Mouse (Mus musculus) cerebellum, adult 11 months (tissue): Measurements from ENCODE around the gene Gnao1.

Source experiments
- DNase-seq: peaks from one replicate; pipeline ENCODE4 v3.0.0; 2022

The Gnao1 gene

GRCm38 (mm10) chr8:93852087-93852645, 42.4 kb downstream of the Gnao1 start:
- DNase-seq = no peak

- DNase-seq = no peak
These were observed 43.2 kb downstream of the Gnao1 start for GRCm38 (mm10) chr8:93852851-93853461.

- no peak for DNase-seq
These were observed 44.9 kb downstream of the Gnao1 start for GRCm38 (mm10) chr8:93854676-93855075.

- DNase-seq = no peak
These were observed 45.5 kb downstream of the Gnao1 start for GRCm38 (mm10) chr8:93855272-93855671.

- DNase-seq = no peak
These were observed 47.4 kb downstream of the Gnao1 start for GRCm38 (mm10) chr8:93857144-93857543.

- no peak for DNase-seq
These were observed 48.5 kb downstream of the Gnao1 start for GRCm38 (mm10) chr8:93858286-93858685.

GRCm38 (mm10) chr8:93860020-93860419, 50.3 kb downstream of the Gnao1 start:
- no peak for DNase-seq

- DNase-seq = no peak
These were observed 54.3 kb downstream of the Gnao1 start for GRCm38 (mm10) chr8:93864064-93864463.

GRCm38 (mm10) chr8:93866271-93866670, 56.5 kb downstream of the Gnao1 start:
- DNase-seq = no peak

GRCm38 (mm10) chr8:93868486-93869221, 58.9 kb downstream of the Gnao1 start:
- DNase-seq = no peak

GRCm38 (mm10) chr8:93871275-93871674, 61.5 kb downstream of the Gnao1 start:
- no peak for DNase-seq

GRCm38 (mm10) chr8:93878396-93878795, 68.6 kb downstream of the Gnao1 start:
- no peak for DNase-seq

GRCm38 (mm10) chr8:93879966-93880365, 70.2 kb downstream of the Gnao1 start:
- DNase-seq = no peak

GRCm38 (mm10) chr8:93881381-93881780, 71.6 kb downstream of the Gnao1 start:
- no peak for DNase-seq

GRCm38 (mm10) chr8:93883241-93883640, 73.5 kb downstream of the Gnao1 start:
- DNase-seq = no peak

- no peak for DNase-seq
These were observed 74.0 kb downstream of the Gnao1 start for GRCm38 (mm10) chr8:93883771-93884170.

- no peak for DNase-seq
These were observed 74.5 kb downstream of the Gnao1 start for GRCm38 (mm10) chr8:93884316-93884715.

- no peak for DNase-seq
These were observed 76.4 kb downstream of the Gnao1 start for GRCm38 (mm10) chr8:93886181-93886580.

GRCm38 (mm10) chr8:93888150-93888676, 78.4 kb downstream of the Gnao1 start:
- DNase-seq = no peak

- DNase-seq = no peak
These were observed 79.1 kb downstream of the Gnao1 start for GRCm38 (mm10) chr8:93888702-93889480.

- DNase-seq = no peak
These were observed 83.8 kb downstream of the Gnao1 start for GRCm38 (mm10) chr8:93893556-93893955.

- no peak for DNase-seq
These were observed 87.2 kb downstream of the Gnao1 start for GRCm38 (mm10) chr8:93896841-93897551.

GRCm38 (mm10) chr8:93898570-93898969, 88.8 kb downstream of the Gnao1 start:
- no peak for DNase-seq
